Mouse (Mus musculus) kidney, adult 11 months (tissue): Measurements from ENCODE around the gene Socs4.
A peak's percentile ranks its signal among the peaks of the same experiment; 100 is the strongest.

Experiments used
- DNase-seq: peaks from one replicate; pipeline ENCODE4 v3.0.0; 2022

Socs4 gene

DNA sequence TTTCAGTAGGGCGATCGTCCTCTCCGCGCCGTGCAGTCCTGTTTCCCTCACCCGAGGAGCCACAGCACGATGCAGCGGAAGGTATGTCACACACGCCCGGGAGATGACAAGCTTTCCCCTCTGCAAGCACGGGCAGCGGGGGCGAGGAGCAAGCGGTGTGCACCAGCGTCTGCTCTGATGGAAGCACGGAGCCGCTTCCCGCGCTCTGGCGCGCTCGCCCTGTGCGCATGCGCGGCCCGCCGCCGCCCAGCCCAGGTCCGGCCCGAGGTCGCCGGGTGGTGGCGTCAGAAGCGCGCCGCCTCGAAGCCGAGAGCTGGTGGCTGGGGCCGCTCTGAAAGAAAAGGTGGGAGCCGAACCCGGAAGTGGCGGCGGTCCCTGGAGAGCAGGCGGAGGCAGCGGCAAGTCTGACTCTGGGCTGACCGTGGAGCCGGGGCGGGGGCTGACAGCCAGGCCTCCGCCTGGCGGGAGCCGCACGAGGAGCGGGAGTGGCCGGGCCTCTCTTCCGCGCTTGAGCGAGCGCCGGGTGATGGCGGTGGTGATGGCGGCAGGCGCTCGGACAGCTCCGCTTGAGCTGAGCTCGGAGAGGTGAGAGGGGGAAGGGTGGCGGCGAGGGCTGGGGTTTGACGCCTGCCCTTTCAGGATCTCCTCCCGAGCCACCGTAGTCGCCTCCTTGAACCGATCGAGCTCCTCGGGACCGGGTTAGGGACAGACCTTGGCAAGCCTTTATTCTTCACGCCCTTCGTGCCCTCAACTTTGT lies at the start of gene Socs4, which contains the start of gene Wdhd1:
Gene Socs4 (plus strand): TSS at position 295 of the 757 bp plus-strand sequence.
Gene Wdhd1 (minus strand): TSS at position 221 of the 757 bp plus-strand sequence.
- DNase-seq: peak; percentile 93

DNA sequence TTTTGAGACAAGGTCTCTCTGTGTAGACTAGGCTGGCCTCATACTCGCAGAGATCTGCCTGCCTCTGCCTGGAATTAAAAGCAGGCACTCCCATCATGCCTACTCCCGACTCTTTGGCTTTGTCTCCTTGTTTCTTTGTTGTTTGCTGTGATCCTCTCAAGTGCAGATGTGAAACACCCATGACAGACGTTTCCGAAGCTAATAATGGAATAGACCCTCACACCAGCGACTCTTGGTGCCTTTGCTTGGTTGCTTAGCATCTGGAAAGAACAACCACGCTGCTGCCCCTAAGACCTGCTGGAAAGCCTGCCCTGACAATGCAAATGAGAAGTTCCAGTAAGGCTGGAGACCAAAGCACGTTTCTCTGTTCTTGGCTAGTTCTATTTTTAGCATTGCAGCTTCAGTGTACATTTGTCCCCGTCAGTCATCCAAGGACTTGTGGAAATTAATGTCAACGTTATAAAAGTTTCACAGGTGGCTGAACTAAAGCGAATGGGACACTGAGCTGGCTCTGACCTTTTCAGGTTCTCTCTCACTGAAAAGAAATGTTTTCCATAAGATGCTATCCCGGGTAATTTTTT lies 46.8 kb upstream of the Socs4 start:
- no peak for DNase-seq

DNA sequence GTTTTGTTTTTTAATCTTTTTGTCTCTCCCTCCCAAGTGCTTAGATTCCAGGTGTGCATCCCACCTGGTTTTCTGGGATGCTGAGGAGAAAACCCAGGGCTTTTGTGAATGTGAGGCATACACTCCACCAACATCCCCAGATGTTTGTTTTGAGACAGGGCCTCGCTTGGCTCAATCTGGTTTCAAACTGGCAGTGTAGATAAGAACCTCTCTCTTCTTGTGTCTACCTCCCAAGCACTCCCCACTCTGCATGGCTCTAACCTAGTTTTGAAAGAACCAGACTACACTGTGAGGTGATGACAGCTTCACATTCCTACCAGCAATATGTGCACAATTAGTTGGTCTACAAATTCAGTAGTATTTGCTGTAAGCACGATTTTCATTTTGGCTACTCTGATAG lies 43.1 kb upstream of the Socs4 start:
- DNase-seq: no peak

- no peak for DNase-seq
These were observed 42.7 kb upstream of the Socs4 start for GRCm38 (mm10) chr14:47234032-47234431.

GRCm38 (mm10) chr14:47234526-47235250 lies 42.0 kb upstream of the Socs4 start:
- no peak for DNase-seq

GRCm38 (mm10) chr14:47236491-47236890 lies 40.2 kb upstream of the Socs4 start:
- DNase-seq: no peak

GRCm38 (mm10) chr14:47237286-47237685 lies 39.4 kb upstream of the Socs4 start:
- no peak for DNase-seq

GRCm38 (mm10) chr14:47240600-47240999 lies 36.1 kb upstream of the Socs4 start:
- DNase-seq: no peak

DNA sequence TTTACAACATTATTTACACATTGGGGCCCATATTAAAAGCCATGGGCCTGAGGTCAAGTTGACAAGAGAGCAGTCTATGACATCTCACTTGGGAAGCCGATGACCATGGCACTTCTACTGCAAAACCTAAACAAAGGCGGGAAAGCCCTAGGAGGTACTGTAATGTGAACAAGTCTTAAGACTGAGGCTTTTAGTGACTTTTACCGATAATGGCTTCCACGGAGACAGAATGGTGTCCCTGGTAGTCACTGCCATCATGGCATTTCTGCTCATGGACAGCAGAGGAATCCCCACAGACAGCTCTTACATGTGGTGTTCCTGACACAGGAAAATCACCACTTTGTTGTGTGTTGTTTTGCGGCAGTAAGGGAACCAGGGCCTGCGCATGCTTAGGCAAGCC lies 35.7 kb upstream of the Socs4 start:
- DNase-seq: no peak

- DNase-seq: no peak
These were observed 34.0 kb upstream of the Socs4 start for GRCm38 (mm10) chr14:47242753-47243152.

GRCm38 (mm10) chr14:47249839-47250238 lies 26.9 kb upstream of the Socs4 start:
- no peak for DNase-seq

GRCm38 (mm10) chr14:47264866-47265265 lies 11.9 kb upstream of the Socs4 start:
- no peak for DNase-seq

DNA sequence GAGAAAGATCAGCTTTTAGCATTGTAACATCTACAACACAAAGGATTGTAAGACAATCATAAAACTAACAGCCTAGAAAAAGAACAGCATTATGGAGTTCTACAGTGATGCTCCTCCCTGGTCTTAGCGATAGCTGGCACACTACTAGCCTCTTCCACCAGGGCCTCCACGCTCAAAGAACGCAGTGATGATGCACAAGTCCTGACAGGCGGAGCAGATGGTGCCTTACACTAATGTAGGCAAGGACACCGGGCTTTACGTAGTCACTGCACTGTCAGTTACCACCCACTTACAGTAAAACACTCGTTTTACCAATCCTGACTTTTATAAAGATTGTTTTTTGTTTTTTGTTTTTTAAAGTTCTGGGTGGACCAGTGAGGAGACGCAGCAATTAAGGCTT lies 10.9 kb upstream of the Socs4 start:
- DNase-seq: no peak

DNA sequence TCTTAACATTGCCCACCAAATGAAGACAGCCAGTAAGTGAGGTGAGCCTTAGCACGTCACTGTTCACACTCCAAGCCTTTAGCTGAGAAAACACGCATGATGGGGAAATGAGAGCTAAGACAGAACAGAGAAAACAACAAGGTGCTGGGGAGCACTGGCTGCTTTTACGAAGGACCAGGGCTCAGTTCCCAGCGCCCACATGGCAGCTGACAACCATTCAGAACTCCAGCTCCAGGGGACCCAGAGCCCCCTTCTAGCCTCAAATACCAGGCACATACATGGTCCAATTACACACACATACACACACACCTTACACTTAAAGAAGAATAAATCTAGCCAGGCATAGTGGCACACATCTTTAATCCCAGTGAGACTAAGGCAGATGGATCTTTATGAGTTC lies 7.7 kb upstream of the Socs4 start:
- DNase-seq: no peak

DNA sequence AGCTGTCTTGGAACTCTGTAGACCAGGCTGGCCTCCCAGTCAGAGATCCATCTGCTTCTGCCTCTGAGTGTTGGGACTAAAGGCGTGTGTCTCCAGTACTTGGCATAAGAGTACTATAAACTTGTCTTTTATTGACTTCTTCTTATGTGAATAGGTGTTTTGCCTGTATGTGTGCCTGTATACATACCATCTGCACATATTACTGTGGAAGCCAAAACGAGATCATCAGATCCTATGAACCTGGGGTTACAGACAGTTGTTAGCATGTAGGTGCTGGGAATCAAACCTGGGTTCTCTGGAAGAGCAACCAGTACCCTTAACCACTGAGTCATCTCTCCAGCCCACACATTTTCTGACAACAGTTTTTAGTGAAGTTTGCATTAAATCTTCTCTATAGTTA lies 7.0 kb upstream of the Socs4 start:
- no peak for DNase-seq

- DNase-seq: no peak
These were observed 3.0 kb upstream of the Socs4 start for GRCm38 (mm10) chr14:47273751-47274150.

GRCm38 (mm10) chr14:47275417-47275816 lies 1.3 kb upstream of the Socs4 start:
- no peak for DNase-seq

DNA sequence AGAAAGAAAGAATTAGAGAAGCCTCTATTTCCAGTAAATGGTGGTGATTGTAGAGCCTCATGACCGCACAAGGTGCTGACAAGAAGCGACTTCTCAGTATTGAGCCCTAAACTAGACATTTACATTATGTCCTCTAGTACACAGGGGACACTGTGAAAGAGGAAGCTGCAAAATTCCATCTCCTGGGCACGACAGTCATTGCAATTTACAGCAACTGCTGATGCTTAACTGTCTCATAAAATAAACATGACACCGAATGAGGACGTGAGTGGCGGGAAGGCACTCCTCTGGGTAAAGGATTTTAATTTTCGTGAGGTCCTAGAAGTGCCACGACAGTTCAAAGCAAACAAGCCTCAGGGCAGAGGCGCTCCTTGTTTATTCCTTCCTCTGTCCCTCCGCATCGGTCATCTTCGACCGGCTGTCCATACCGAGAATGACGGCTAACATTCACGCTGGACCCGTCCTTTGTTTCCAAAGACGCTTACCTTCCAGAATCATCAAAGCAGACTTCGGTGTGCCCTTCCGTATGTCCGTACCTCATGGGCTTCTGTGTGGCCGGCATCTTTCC lies 611 bp upstream of the Socs4 start:
- DNase-seq: no peak

GRCm38 (mm10) chr14:47279058-47279457 lies 2.3 kb downstream of the Socs4 start:
- DNase-seq: no peak

GRCm38 (mm10) chr14:47281535-47281934 lies 4.8 kb downstream of the Socs4 start:
- no peak for DNase-seq

- DNase-seq: no peak
These were observed 6.8 kb downstream of the Socs4 start for GRCm38 (mm10) chr14:47283568-47283967.

DNA sequence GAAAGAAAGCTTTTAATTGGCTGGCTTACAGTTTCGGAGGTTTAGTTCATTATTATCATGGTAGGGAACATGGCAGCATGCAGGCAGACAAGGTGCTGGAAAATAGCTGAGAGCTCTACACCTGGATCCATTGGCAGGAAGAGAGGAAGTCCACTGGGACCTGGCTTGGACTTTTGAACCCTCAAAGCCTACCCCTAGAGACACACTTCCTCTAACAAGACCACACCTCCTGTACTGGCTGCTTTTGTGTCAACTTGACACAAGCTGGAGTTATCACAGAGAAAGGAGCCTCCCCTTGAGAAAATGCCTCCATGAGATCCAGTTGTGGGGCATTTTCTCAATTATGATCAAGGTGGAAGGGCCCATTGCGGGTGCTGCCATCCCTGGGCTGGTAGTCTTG lies 8.5 kb downstream of the Socs4 start:
- DNase-seq: no peak

GRCm38 (mm10) chr14:47286215-47286614 lies 9.5 kb downstream of the Socs4 start:
- DNase-seq: no peak

DNA sequence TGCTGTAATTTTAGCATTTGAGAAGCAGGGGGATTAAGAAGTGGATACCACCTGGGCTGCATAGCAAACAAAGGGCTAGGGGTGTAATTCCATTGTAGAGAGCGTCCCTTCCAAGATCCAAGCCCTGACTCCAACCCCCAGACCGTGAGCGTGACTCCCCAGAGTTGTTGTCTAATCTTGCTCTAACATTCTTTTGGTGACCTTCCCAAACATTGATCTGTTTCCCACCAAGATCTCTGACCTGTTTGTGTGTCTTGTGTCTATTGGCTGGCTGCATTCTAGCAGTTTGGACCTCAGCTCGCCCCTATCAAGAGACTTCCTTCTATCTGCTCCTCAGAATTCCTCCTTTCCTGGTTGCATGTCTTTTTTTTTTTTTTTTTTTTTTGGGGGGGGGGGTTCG lies 10.3 kb downstream of the Socs4 start:
- no peak for DNase-seq
